Comparison of ENCODE assay signal across 8 mouse cellular contexts in genomic region chr2:106955621-106956020, GRCm38 (mm10). TPM values are rescaled to one million over a fixed set of nuclear protein-coding genes. Genes with fewer than 3 reads are reported as not detected.
DNase-seq lines count a peak whose midpoint lies in the region; ATAC-seq and TF ChIP-seq lines count a peak whose summit lies in the region.

No protein-coding gene starts in this region.

- no peaks in the 10 kb centered on the region for H3K36me3 ChIP-seq in liver, adult 2 months (ENCODE audit: control insufficient read depth, insufficient read depth, low read length)
- no peaks in the 10 kb centered on the region for H3K36me3 ChIP-seq in liver, embryonic 12.5 days
- no peaks in the 10 kb centered on the region for H3K36me3 ChIP-seq in midbrain, embryonic 14.5 days (ENCODE audit: control insufficient read depth, insufficient read depth, low read length)

- TF ChIP-seq POLR2A in liver, adult 2 months (IDR thresholded peaks at IDR 0.05; ENCODE audit: extremely low read depth, insufficient read depth, low read length), result no peak

- H3K27me3 ChIP-seq in liver, adult 2 months (ENCODE audit: control insufficient read depth, insufficient read depth, low read length), result peaks cover 6% of the 10 kb centered on the region; the same call in 1 of the 2 replicates
- no peaks in the 10 kb centered on the region for H3K27me3 ChIP-seq in liver, embryonic 12.5 days (replicated peaks)
- H3K27me3 ChIP-seq in midbrain, embryonic 14.5 days (ENCODE audit: control insufficient read depth, insufficient read depth, low read length), result no peaks in the 10 kb centered on the region

- H3K27ac ChIP-seq in liver, adult 2 months (replicated peaks; ENCODE audit: insufficient read depth, low read depth, low read length), result no peak overlapping the region
- no peak overlapping the region for H3K27ac ChIP-seq in liver, embryonic 12.5 days
- H3K27ac ChIP-seq in midbrain, embryonic 14.5 days (replicated peaks; ENCODE audit: low read depth, low read length), result no peak overlapping the region

- DNase-seq in adrenal gland, postnatal 10 days, result peak; percentile 41
- no peak for DNase-seq in adrenal gland, adult 2 months
- peak; percentile 33 for DNase-seq in liver, adult 2 months (ENCODE audit: extremely low read depth, low read depth, low spot score)
- peak; percentile 50 for DNase-seq in kidney, adult 9 months
- DNase-seq in midbrain, embryonic 14.5 days, result peak; percentile 91
- DNase-seq in adrenal gland, adult 18-20 months (ENCODE audit: low spot score in 2 of 2), result no peak

- no peak overlapping the region for H3K4me2 ChIP-seq in liver, embryonic 12.5 days
- H3K4me2 ChIP-seq in midbrain, embryonic 14.5 days (ENCODE audit: low read length), result no peak overlapping the region

- no peaks in the 10 kb centered on the region for H3K9me3 ChIP-seq in liver, embryonic 12.5 days (replicated peaks)
- H3K9me3 ChIP-seq in midbrain, embryonic 14.5 days (ENCODE audit: control insufficient read depth, low read length), result no peaks in the 10 kb centered on the region

- H3K9ac ChIP-seq in liver, adult 2 months (ENCODE audit: low read depth, low read length), result no peak overlapping the region
- H3K9ac ChIP-seq in liver, embryonic 12.5 days, result no peak overlapping the region
- H3K9ac ChIP-seq in midbrain, embryonic 14.5 days (replicated peaks; ENCODE audit: low read length), result no peak overlapping the region

- H3K4me3 ChIP-seq in liver, adult 2 months (ENCODE audit: insufficient read depth, low read depth, low read length), result no peak overlapping the region
- H3K4me3 ChIP-seq in liver, embryonic 12.5 days, result no peak overlapping the region
- no peak overlapping the region for H3K4me3 ChIP-seq in midbrain, embryonic 14.5 days (replicated peaks; ENCODE audit: low read depth, low read length)

- TF ChIP-seq CTCF in liver, adult 2 months (IDR thresholded peaks at IDR 0.05; ENCODE audit: low read depth, low read length), result no peak

- no peaks in the 10 kb centered on the region for H3K79me2 ChIP-seq in liver, adult 2 months (ENCODE audit: control insufficient read depth, insufficient read depth, low read length)

- 16% methylated on average over 10 of the region's 10 CpGs for WGBS in liver, adult 2 months
- WGBS in liver, embryonic 12.5 days (ENCODE audit: insufficient replicate concordance), result 15% methylated on average over 10 of the region's 10 CpGs
- WGBS in midbrain, embryonic 14.5 days, result 16% methylated on average over 10 of the region's 10 CpGs

- H3K4me1 ChIP-seq in liver, adult 2 months (ENCODE audit: control insufficient read depth, insufficient read depth, low read length), result peaks cover 8% of the 10 kb centered on the region
- no peaks in the 10 kb centered on the region for H3K4me1 ChIP-seq in liver, embryonic 12.5 days
- no peaks in the 10 kb centered on the region for H3K4me1 ChIP-seq in midbrain, embryonic 14.5 days (ENCODE audit: control insufficient read depth, insufficient read depth, low read length)

- ATAC-seq in liver, embryonic 12.5 days, result no peak
- ATAC-seq in common myeloid progenitor, adult 5-6 weeks (replicated peaks; ENCODE audit: low read depth, poor library complexity, severe bottlenecking), result peak; percentile 85
- no peak for ATAC-seq in midbrain, embryonic 14.5 days (ENCODE audit: low FRiP score, low TSS enrichment)

RNA-seq across cellular contexts. Expression of gene Arl14ep, which starts 18.6 kb away (rescaled TPM):
- total RNA-seq in adrenal gland, postnatal 10 days (2021), result 10 to 100 TPM; 26.8 to 32.7 TPM
- total RNA-seq in adrenal gland, adult 2 months (2021), result 10 to 100 TPM; 28.9 to 34.3 TPM
- 1.9 and 2.1 TPM in 2 replicates for polyA plus RNA-seq in adrenal gland, adult 2 months (2012; rRNA removed)
- 11.1 and 15.0 TPM in 2 replicates for total RNA-seq in liver, adult 2 months (2014; rRNA removed)
- polyA plus RNA-seq in liver, adult 2 months (2012; rRNA removed), result 2.7 and 2.9 TPM in 2 replicates
- polyA plus RNA-seq in liver, embryonic 12.5 days (2016; fragmentation: Nextera tagmentation; extraction: Ambion mirVana), result 14.7 and 15.2 TPM in 2 replicates
- 29.5 and 33.8 TPM in 2 replicates for total RNA-seq in common myeloid progenitor, adult 5-6 weeks (2017)
- polyA plus RNA-seq in midbrain, embryonic 14.5 days (2014; fragmentation: Nextera tagmentation; extraction: Ambion mirVana), result 34.8 and 44.6 TPM in 2 replicates
- total RNA-seq in adrenal gland, adult 18-20 months (2021), result 10 to 100 TPM; 26.2 to 29.3 TPM

Comparison
In these comparisons a context has a peak if more than half of its experiments do, and no peak if none do; other contexts are left out.
1. DNase-seq: peak in adrenal gland, postnatal 10 days (single experiment), liver, adult 2 months (single experiment), kidney, adult 9 months (single experiment) and midbrain, embryonic 14.5 days (single experiment); none in adrenal gland, adult 2 months (single experiment) and adrenal gland, adult 18-20 months (0 of 2).